Mouse (Mus musculus) gastrocnemius, postnatal 10 days (tissue): ENCODE data around the gene Klf16. TPM values are rescaled to one million over a fixed set of nuclear protein-coding genes. Genes with fewer than 3 reads are reported as not detected.

Experiments
- DNase-seq: peaks from one replicate; pipeline ENCODE4 v3.0.0; 2021; ENCODE audit warnings: mixed read lengths
- microRNA-seq, 2 experiments: library from miRNA; unstranded; fragments of <30 nt; microRNA quantifications; one replicate each; pipeline ENCODE4 v1.2.0; 2021
- total RNA-seq, 2 experiments: library from RNA; stranded (reverse); gene quantifications; 2 replicates each; pipeline ENCODE4 v1.2.3; 2021

Klf16 gene
- total RNA-seq, 2 experiments from 2014 or later, result 3.5 to 5.8 TPM

- peak; percentile 59 for DNase-seq
Observed at GRCm38 (mm10) chr10:80538710-80539394, 38.3 kb downstream of the Klf16 start, which contains the start of gene Atp8b3. Atp8b3 (minus strand) TSS chr10:80539124.

DNA sequence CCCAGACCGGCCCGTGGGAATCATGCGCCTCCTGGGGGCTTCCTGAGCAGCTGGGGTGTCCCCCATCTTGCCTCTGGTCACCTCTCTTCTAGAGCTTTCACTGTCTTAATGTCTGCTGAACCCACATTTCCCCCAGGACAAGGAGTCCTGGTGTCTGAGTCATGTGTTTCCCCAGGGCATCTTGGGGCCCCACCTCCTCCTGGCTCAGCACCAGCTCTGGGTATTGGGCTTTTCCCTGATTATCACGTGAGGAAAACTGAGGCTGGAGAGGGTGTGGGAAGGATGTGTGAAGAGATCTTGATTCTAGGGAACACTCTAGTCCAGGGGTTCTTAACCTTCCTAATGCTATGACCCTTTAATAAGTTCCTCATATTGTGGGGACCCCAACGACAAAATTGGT, 38.9 kb downstream of the Klf16 start:
- no peak for DNase-seq

GRCm38 (mm10) chr10:80535711-80536110, 41.4 kb downstream of the Klf16 start:
- no peak for DNase-seq

DNA sequence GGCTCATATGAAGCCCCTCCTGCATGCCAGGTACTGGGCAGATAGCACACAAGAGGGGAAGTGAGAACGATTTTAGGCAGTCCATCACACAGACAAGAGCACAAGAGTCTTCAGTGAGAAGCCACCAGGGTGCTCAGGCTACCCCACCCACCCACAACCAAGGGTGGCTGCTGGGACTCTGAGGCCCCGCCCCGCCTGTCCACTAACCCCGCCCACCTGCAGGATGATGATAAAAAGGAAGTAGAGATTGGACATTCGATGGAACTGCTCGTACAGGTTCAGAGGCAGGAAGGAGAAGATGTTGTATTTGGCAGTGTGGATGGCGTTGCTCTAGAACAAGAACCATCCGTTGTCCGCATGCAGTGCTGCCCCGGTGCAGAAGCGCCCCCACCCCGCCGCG, 42.0 kb downstream of the Klf16 start:
- no peak for DNase-seq

- no peak for DNase-seq
Observed at GRCm38 (mm10) chr10:80533704-80534103, 43.4 kb downstream of the Klf16 start.

- no peak for DNase-seq
Observed at GRCm38 (mm10) chr10:80532783-80533182, 44.3 kb downstream of the Klf16 start.

DNA sequence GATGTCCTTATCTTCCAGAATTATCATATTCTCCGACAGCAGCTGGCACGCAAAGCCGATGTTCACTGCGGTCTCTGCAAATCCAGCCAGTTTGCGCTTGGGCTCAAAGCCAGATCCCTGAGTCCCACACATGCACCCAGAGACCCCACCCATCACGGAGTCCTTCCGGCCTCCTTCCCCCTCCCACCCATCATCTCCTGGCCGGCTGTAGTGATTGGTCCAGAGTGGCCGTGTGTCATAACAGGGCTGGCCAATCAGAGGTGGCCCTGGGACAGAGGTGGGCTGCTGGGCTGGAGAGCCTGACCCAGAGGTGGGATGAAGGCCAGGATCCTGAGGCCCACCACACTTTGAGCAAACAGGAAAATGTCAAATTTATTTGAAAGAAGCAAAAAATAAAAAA, 50.9 kb downstream of the Klf16 start:
- no peak for DNase-seq

GRCm38 (mm10) chr10:80523299-80523698, 53.8 kb downstream of the Klf16 start:
- DNase-seq, result no peak

DNA sequence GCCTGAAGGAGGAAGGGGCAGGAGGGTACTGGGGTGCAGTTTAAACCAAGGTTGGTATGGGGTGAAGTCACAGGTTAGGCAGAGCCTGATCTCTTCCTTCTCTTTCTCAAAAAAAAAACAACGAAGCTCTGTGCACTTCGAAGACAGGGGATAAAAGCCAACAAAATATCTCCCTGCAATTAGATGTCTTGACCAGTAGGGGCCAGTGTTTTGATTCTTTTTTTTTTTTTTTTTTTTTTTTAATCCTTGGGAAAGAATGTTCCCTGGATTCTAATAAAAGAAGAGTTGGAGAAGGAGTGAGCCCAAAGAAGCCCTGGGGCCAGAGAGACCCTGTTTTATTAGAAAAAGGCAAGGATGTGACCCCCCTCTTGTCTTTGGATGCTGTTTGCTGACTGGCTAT, 57.8 kb downstream of the Klf16 start:
- no peak for DNase-seq

Small RNA genes lying within 50 kb of the gene (microRNA-seq; reads per million reads assigned to microRNA genes)
- gene Mir6912, result 0 to 0.64 reads per million in 2 experiments

Other genes with a start within 250 kb of the Klf16 start
- 1 to 10 TPM in 1 of 2 experiments, under 1 TPM in 1; 0.75 to 1.5 TPM for gene Pcsk4, start 247.8 kb downstream of the Klf16 start, total RNA-seq
- gene Reep6, start 247.4 kb downstream of the Klf16 start, total RNA-seq, result 1 to 10 TPM; 2.1 to 2.4 TPM
- gene Adamtsl5, start 228.9 kb downstream of the Klf16 start, total RNA-seq, result 10 to 100 TPM; 15.2 to 20.4 TPM
- gene Plk5, start 220.9 kb downstream of the Klf16 start, total RNA-seq, result not detected
- 10 to 100 TPM in 1 of 2 experiments, 1 to 10 TPM in 1; 8.9 to 12.2 TPM for gene Mex3d, start 189.7 kb downstream of the Klf16 start, total RNA-seq
- gene Mbd3, start 177.8 kb downstream of the Klf16 start, total RNA-seq, result 100 to 1,000 TPM; 107 to 120 TPM
- gene Uqcr11, start 170.5 kb downstream of the Klf16 start, total RNA-seq, result 100 to 1,000 TPM; 725 to 806 TPM
- gene Tcf3, start 143.7 kb downstream of the Klf16 start, total RNA-seq, result 10 to 100 TPM; 33.0 to 43.2 TPM
- gene Onecut3, start 82.5 kb downstream of the Klf16 start, total RNA-seq, result not detected
- gene Atp8b3, start 38.2 kb downstream of the Klf16 start, total RNA-seq, result not detected
- gene Rexo1, start 15.8 kb downstream of the Klf16 start, total RNA-seq, result 10 to 100 TPM; 13.1 to 16.7 TPM
- gene Abhd17a, start 13.0 kb upstream of the Klf16 start, total RNA-seq, result 10 to 100 TPM; 69.6 to 73.3 TPM
- 10 to 100 TPM; 18.4 to 23.9 TPM for gene Scamp4, start 25.6 kb upstream of the Klf16 start, total RNA-seq
- 1 to 10 TPM in 1 of 2 experiments, under 1 TPM in 1; 0.99 to 1.3 TPM for gene Adat3, start 25.6 kb upstream of the Klf16 start, total RNA-seq
- gene Gm49322, start 28.7 kb upstream of the Klf16 start, total RNA-seq, result 1 to 10 TPM in 1 of 2 experiments, under 1 TPM in 1; 0.45 to 1.2 TPM
- gene Csnk1g2, start 45.5 kb upstream of the Klf16 start, total RNA-seq, result 100 to 1,000 TPM; 121 to 141 TPM
- 10 to 100 TPM; 39.9 to 40.3 TPM for gene Btbd2, start 79.8 kb upstream of the Klf16 start, total RNA-seq
- 100 to 1,000 TPM; 142 to 160 TPM for gene Mknk2, start 100.8 kb upstream of the Klf16 start, total RNA-seq
- 10 to 100 TPM in 1 of 2 experiments, 1 to 10 TPM in 1; 8.6 to 13.1 TPM for gene Mob3a, start 124.7 kb upstream of the Klf16 start, total RNA-seq
- 1 to 10 TPM; 4.3 to 6.1 TPM for gene Izumo4, start 124.9 kb upstream of the Klf16 start, total RNA-seq
- gene Ap3d1, start 164.9 kb upstream of the Klf16 start, total RNA-seq, result 10 to 100 TPM; 27.7 to 37.1 TPM
- gene Dot1l, start 177.9 kb upstream of the Klf16 start, total RNA-seq, result 10 to 100 TPM; 25.9 to 46.0 TPM
- 10 to 100 TPM; 31.6 to 41.3 TPM for gene Sf3a2, start 220.9 kb upstream of the Klf16 start, total RNA-seq
- 10 to 100 TPM; 26.8 to 30.9 TPM for gene Plekhj1, start 221.3 kb upstream of the Klf16 start, total RNA-seq
- gene Amh, start 227.9 kb upstream of the Klf16 start, total RNA-seq, result under 1 TPM; 0.20 to 0.52 TPM
- 100 to 1,000 TPM; 289 to 339 TPM for gene Jsrp1, start 236.2 kb upstream of the Klf16 start, total RNA-seq
- 100 to 1,000 TPM; 846 to 935 TPM for gene Oaz1, start 249.3 kb upstream of the Klf16 start, total RNA-seq